Mouse (Mus musculus) intestine, embryonic 15.5 days (tissue): ENCODE results near the gene Fmnl2. TPM values are rescaled to one million over a fixed set of nuclear protein-coding genes. Genes with fewer than 3 reads are reported as not detected.

Experiments used
- ATAC-seq: fragments of 200-750 bp; cut with Nextera tagmentation; 2 replicates; pipeline ENCODE4 v1.8.0; 2017; ENCODE audit warnings: moderate TSS enrichment, moderate library complexity
- H3K27ac ChIP-seq: fragments of 300-500 bp; sonication (generic); 2 replicates; pipeline ENCODE4 v1.5.1; 2015; ENCODE audit warnings: mild to moderate bottlenecking, inconsistent platforms
- H3K27me3 ChIP-seq: fragments of 300-500 bp; sonication (generic); replicated peaks from 2 replicates; pipeline ENCODE4 v1.6.1; 2015; ENCODE audit warnings: inconsistent platforms
- H3K36me3 ChIP-seq: fragments of 300-500 bp; sonication (generic); 2 replicates; pipeline ENCODE4 v1.6.1; 2015; ENCODE audit warnings: inconsistent platforms
- H3K4me1 ChIP-seq: fragments of 300-500 bp; sonication (generic); replicated peaks from 2 replicates; pipeline ENCODE4 v1.6.1; 2015; ENCODE audit warnings: inconsistent platforms
- H3K4me2 ChIP-seq: fragments of 300-500 bp; sonication (generic); replicated peaks from 2 replicates; pipeline ENCODE4 v1.6.1; 2015; ENCODE audit warnings: mild to moderate bottlenecking, inconsistent platforms
- H3K4me3 ChIP-seq: fragments of 300-500 bp; sonication (generic); replicated peaks from 2 replicates; pipeline ENCODE4 v1.5.1; 2015; ENCODE audit warnings: inconsistent platforms
- H3K9ac ChIP-seq: fragments of 300-500 bp; sonication (generic); 2 replicates; pipeline ENCODE4 v1.6.1; 2015; ENCODE audit warnings: inconsistent platforms
- H3K9me3 ChIP-seq: fragments of 300-500 bp; sonication (generic); 2 replicates; pipeline ENCODE4 v1.6.1; 2016; ENCODE audit warnings: inconsistent platforms
- WGBS: fragments of 180-500 bp; shearing (Covaris S2); methylation state at CpG from one replicate; pipeline ENCODE4 v1.1.7; 2015; 5-methylcytosine and 5-hydroxymethylcytosine counted together
- polyA plus RNA-seq: library from polyadenylated mRNA; unstranded; fragments of >200 nt; fragmentation: Nextera tagmentation; extraction: Ambion mirVana; gene quantifications from 2 replicates; pipeline ENCODE4 v1.2.1, GENCODE M21; 2015

Fmnl2 gene
- polyA plus RNA-seq, 1 experiment from 2014 or later = 3.6 TPM

- Histone ChIP-seq H3K9ac (no peak overlapping the region), H3K4me3 (no peak overlapping the region), H3K27ac (no peak overlapping the region), H3K36me3 (peaks cover 5% of the 10 kb centered on the region; the same call in 1 of the 2 replicates), H3K27me3 (no peaks in the 10 kb centered on the region), H3K4me1 (no peaks in the 10 kb centered on the region), H3K4me2 (no peak overlapping the region), H3K9me3 (no peaks in the 10 kb centered on the region)
- ATAC-seq = no peak
- 73% methylated on average over 5 of the region's 5 CpGs for WGBS
Measured at GRCm38 (mm10) chr2:53121797-53122196, 264.1 kb downstream of the Fmnl2 start.

GRCm38 (mm10) chr2:53125998-53126397, 268.3 kb downstream of the Fmnl2 start:
- Histone ChIP-seq H3K9ac (no peak overlapping the region), H3K27me3 (no peaks in the 10 kb centered on the region), H3K27ac (no peak overlapping the region), H3K4me3 (no peak overlapping the region), H3K4me1 (no peaks in the 10 kb centered on the region), H3K36me3 (no peaks in the 10 kb centered on the region), H3K9me3 (no peaks in the 10 kb centered on the region), H3K4me2 (no peak overlapping the region)
- 85% methylated on average over 3 of the region's 3 CpGs for WGBS
- ATAC-seq = no peak

- Histone ChIP-seq H3K4me3 (no peak overlapping the region), H3K4me2 (no peak overlapping the region), H3K27ac (no peak overlapping the region), H3K9ac (no peak overlapping the region), H3K4me1 (no peaks in the 10 kb centered on the region), H3K36me3 (peaks cover 4% of the 10 kb centered on the region; the same call in 1 of the 2 replicates), H3K27me3 (no peaks in the 10 kb centered on the region), H3K9me3 (no peaks in the 10 kb centered on the region)
- peak; percentile 69 for ATAC-seq
- 45% methylated on average over 6 of the region's 6 CpGs for WGBS
Measured at GRCm38 (mm10) chr2:53129070-53129469, 271.4 kb downstream of the Fmnl2 start.

GRCm38 (mm10) chr2:53131567-53131966, 273.9 kb downstream of the Fmnl2 start:
- no peak for ATAC-seq
- Histone ChIP-seq H3K4me2 (no peak overlapping the region), H3K4me1 (no peaks in the 10 kb centered on the region), H3K9ac (no peak overlapping the region), H3K36me3 (peaks cover 4% of the 10 kb centered on the region; the same call in 1 of the 2 replicates), H3K27ac (no peak overlapping the region), H3K4me3 (no peak overlapping the region), H3K27me3 (no peaks in the 10 kb centered on the region), H3K9me3 (no peaks in the 10 kb centered on the region)
- 97% methylated on average over 9 of the region's 9 CpGs for WGBS

GRCm38 (mm10) chr2:53146852-53147251, 289.2 kb downstream of the Fmnl2 start:
- no peak overlapping the region for H3K9ac ChIP-seq
- H3K27me3 ChIP-seq = no peaks in the 10 kb centered on the region
- H3K36me3 ChIP-seq = peaks cover under 1% of the 10 kb centered on the region; the same call in 1 of the 2 replicates
- H3K4me1 ChIP-seq = no peaks in the 10 kb centered on the region
- H3K4me3 ChIP-seq = no peak overlapping the region
- ATAC-seq = no peak
- H3K27ac ChIP-seq = no peak overlapping the region
- H3K4me2 ChIP-seq = no peak overlapping the region
- H3K9me3 ChIP-seq = no peaks in the 10 kb centered on the region

DNA sequence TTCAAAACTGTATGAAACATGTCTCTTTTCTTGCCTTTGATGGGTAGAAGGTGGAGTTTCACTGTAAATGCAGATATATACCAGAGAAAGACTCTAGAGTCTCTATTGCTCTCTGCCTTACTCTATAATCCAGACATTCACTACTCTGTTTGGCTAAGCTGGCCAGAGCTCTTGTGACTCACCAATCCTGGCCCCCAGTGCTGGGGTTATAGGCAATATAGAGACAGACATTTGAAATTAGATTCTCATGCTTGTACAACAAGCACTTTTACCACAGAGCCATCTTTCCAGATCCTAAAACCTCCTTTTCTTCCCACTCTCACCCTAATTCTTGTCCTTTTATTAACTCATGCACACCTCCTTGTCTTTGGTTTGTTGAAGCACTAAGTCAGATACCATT, 316.3 kb downstream of the Fmnl2 start:
- no peak overlapping the region for H3K9ac ChIP-seq
- H3K27me3 ChIP-seq = no peaks in the 10 kb centered on the region
- H3K4me3 ChIP-seq = no peak overlapping the region
- H3K9me3 ChIP-seq = no peaks in the 10 kb centered on the region
- H3K4me1 ChIP-seq = no peaks in the 10 kb centered on the region
- H3K36me3 ChIP-seq = peaks cover 3% of the 10 kb centered on the region; the same call in 1 of the 2 replicates
- no peak overlapping the region for H3K4me2 ChIP-seq
- no peak overlapping the region for H3K27ac ChIP-seq
- ATAC-seq = no peak

DNA sequence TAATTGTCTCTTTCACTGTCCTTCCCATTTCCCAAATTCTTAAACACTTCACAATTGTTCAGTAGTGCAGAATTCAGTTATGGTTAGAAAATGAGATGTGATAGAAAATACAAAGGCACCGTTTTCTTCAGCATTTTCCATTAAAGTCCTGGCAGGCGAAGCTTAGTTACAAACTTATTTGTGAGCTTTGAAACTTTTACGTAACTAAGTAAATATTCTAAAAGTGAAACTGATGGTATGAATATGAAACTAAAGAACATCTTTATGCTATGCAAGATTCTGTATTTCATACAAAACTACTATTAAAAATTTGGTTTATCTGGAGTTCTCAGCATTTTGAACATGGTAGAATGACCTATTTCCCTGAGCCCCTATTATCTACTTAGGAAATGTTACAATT, 321.3 kb downstream of the Fmnl2 start:
- Histone ChIP-seq H3K36me3 (peaks cover 3% of the 10 kb centered on the region; the same call in 1 of the 2 replicates), H3K4me1 (no peaks in the 10 kb centered on the region), H3K4me2 (no peak overlapping the region), H3K27me3 (no peaks in the 10 kb centered on the region), H3K4me3 (no peak overlapping the region), H3K27ac (no peak overlapping the region), H3K9ac (no peak overlapping the region), H3K9me3 (no peaks in the 10 kb centered on the region)
- no peak for ATAC-seq
- WGBS = 86% methylated on average over 3 of the region's 3 CpGs

DNA sequence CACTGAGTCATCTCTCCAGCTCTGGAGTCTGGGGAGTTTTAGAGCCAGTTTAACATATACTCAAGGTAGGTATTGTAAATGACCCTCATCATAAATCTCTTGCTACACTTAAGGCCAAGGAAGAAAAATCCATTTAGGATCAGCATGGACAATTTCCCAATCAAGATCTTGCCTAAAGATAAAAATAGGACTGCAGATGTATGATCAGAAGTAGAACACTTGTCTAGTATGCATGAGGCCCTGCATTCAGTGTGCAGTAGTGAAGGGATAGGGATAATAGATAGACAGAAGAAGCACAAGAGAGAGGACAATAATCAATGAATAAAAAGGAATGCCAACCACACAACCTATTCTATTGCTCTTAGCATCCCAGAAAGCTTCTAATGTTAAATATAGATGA, 322.2 kb downstream of the Fmnl2 start:
- Histone ChIP-seq H3K27me3 (no peaks in the 10 kb centered on the region), H3K4me2 (no peak overlapping the region), H3K4me3 (no peak overlapping the region), H3K9me3 (no peaks in the 10 kb centered on the region), H3K4me1 (no peaks in the 10 kb centered on the region), H3K36me3 (no peaks in the 10 kb centered on the region), H3K27ac (no peak overlapping the region), H3K9ac (no peak overlapping the region)
- ATAC-seq = no peak

Other genes starting within 250 kb of the Fmnl2 start
- gene Cacnb4, start 181.0 kb upstream of the Fmnl2 start, polyA plus RNA-seq = 0.83 and 0.89 TPM in 2 replicates
- gene Stam2, start 115.6 kb upstream of the Fmnl2 start, polyA plus RNA-seq = 30.3 and 34.4 TPM in 2 replicates